Mouse (Mus musculus) layer of hippocampus, postnatal 25 days (tissue): ENCODE measurements around the gene Thap12. TPM values are rescaled to one million over a fixed set of nuclear protein-coding genes. Genes with fewer than 3 reads are reported as not detected.

ENCODE experiments used
- DNase-seq, 2 experiments: peaks; one replicate each; pipeline ENCODE4 v3.0.0; 2022; ENCODE audit warnings: mixed read lengths in 2 of 2, low spot score in 1 of 2; ENCODE audit errors: extremely low spot score in 1 of 2
- total RNA-seq, 2 experiments: library from RNA; stranded (reverse); gene quantifications; 2 replicates each; pipeline ENCODE4 v1.2.3; 2021

Thap12 gene
- total RNA-seq, 2 experiments from 2014 or later: 71.0 to 78.5 TPM

GRCm38 (mm10) chr7:98750404-98750803, 47.5 kb downstream of the Thap12 start:
- DNase-seq: no peak

GRCm38 (mm10) chr7:98752680-98753079, 49.8 kb downstream of the Thap12 start:
- no peak for DNase-seq

GRCm38 (mm10) chr7:98756050-98756449, 53.1 kb downstream of the Thap12 start:
- DNase-seq: no peak

GRCm38 (mm10) chr7:98756556-98756955, 53.7 kb downstream of the Thap12 start:
- no peak for DNase-seq

- DNase-seq: no peak
Observed at GRCm38 (mm10) chr7:98760126-98760525, 57.2 kb downstream of the Thap12 start.

- no peak for DNase-seq
Observed at GRCm38 (mm10) chr7:98763911-98764310, 61.0 kb downstream of the Thap12 start.

GRCm38 (mm10) chr7:98767261-98767660, 64.4 kb downstream of the Thap12 start:
- DNase-seq: no peak

Other genes with a start within 250 kb of the Thap12 start
- gene Lrrc32, start 213.8 kb upstream of the Thap12 start, total RNA-seq: 1 to 10 TPM; 2.7 to 3.8 TPM
- gene Emsy, start 46.3 kb upstream of the Thap12 start, total RNA-seq: 10 to 100 TPM; 58.1 to 70.0 TPM
- 1 to 10 TPM; 1.7 to 2.2 TPM for gene Wnt11, start 132.0 kb downstream of the Thap12 start, total RNA-seq